Mouse (Mus musculus) lung, postnatal 25 days (tissue): ENCODE measurements around the gene Med13.
"Not testable (repeated sequence)": the region's sequence is repeated elsewhere in the genome, so short reads cannot be mapped to it uniquely, and the experiment has no call there.

Experiments
- DNase-seq: peaks from one replicate; pipeline ENCODE4 v3.0.0; 2022; ENCODE audit warnings: low spot score

Med13 gene

GRCm38 (mm10) chr11:86380521-86381238 lies 23.3 kb upstream of the Med13 start:
- no peak for DNase-seq

- no peak for DNase-seq
Observed at GRCm38 (mm10) chr11:86378981-86379380, 21.6 kb upstream of the Med13 start.

DNA sequence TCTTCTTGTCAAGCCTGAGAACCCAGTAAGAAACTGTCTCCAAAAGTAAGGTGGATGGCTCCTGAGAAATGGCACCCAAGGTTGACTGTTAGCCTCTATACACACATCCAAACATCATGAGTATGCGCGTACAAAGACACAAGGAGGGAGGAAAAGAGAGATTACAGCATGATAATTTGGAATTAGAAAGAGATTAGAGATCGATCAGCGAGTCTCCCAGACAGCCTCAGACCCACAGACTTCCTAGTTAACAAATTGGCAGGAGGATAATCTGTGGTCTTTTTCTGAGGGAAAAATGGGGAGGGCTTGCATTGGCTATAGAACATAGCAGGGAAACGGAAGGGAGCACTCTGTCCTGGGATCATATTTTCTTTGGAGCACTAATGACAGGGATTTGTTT lies 20.4 kb upstream of the Med13 start:
- no peak for DNase-seq

GRCm38 (mm10) chr11:86376707-86377106 lies 19.3 kb upstream of the Med13 start:
- DNase-seq: no peak

GRCm38 (mm10) chr11:86375086-86375485 lies 17.7 kb upstream of the Med13 start:
- no peak for DNase-seq

DNA sequence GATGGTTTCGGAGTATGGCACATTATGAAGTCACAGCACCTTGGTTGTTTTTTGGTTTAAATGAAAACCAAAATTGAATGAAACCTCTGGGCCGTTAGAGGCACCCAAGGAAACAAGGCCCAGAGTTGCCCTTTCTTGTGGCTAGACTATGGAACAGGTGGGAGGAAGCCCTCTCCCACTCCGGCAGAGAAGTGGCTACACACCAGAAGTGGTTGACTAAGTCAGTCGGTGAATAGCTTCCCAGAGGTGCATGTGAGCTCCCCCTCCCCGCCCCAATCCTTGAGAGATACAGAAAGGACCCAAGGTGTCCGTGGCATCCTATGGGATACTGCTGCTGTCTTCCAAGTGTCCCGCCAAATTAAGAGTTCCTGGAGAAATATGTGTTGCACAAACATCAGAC lies 13.9 kb upstream of the Med13 start:
- DNase-seq: no peak

DNA sequence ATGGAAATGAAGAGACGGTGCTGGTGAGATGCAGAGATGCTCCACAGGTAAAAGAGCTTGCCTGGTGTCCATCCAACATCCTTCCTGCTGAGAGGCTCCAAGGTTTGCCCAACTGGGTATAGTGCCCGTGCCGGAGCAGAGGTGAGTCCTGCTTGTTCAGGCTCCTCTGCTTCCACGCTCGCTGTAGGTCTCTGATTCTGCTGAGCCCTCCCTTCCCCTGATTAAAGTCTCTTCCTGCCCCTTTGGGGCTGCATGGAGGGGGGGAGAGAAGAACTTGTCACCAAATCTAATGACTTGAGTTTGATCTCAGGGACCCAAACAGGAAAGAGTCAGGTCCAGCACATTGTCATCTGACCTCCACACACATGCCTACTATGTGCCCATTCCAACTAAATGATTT lies 12.5 kb upstream of the Med13 start:
- no peak for DNase-seq

DNA sequence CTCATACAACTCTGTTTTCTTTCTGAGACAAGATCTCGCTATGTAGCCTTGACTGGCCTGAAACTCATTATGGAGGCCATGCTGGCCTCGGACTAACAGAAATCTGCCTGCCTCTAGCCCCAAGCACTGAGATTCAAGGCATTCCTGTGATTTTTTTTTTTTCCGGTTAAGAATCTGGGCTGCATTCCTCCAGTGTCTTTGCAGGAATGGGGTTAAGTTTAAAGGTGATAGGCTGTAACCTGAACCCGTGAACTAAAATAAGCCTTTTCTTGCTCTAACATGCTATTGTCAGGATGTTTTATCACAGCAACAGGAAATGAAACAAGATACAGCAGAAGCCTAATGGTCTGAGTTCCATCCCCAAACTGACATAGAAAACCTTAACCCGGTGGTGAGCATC lies 11.6 kb upstream of the Med13 start:
- DNase-seq: no peak

DNA sequence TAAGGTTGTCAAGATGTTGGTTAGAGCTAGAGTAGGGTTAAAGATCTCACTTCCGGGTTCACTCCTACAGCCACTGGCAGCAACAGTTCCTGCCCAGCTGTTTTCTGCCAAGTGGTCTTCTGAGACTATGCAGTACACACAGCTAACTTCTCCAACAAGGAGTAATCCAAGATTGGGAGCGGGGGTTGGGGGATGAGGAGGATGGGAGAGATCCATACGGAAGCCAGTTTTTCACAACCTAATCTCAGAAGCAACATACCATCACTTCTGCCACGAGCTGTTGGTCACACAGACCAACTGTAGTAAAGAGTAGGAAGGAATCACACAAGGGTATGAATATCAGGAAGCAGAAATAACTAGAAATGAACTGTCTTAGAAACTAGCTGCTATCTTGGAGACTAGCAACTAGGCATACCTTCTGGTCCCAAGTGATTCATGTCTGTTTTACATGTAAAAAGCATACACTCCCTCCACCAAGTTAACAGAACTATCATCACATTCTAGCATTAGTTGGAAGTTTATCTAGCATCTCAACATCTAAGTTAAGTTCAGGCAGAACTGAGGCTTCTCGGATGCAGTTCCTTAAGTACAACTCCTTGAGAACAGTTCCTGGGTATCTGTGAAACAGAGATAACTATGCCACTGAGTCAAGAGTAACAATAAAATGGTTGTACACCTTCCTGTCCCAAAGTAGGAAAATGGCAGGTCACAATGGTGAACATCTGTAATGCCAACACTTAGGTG lies 7.5 kb upstream of the Med13 start:
- no peak for DNase-seq

DNA sequence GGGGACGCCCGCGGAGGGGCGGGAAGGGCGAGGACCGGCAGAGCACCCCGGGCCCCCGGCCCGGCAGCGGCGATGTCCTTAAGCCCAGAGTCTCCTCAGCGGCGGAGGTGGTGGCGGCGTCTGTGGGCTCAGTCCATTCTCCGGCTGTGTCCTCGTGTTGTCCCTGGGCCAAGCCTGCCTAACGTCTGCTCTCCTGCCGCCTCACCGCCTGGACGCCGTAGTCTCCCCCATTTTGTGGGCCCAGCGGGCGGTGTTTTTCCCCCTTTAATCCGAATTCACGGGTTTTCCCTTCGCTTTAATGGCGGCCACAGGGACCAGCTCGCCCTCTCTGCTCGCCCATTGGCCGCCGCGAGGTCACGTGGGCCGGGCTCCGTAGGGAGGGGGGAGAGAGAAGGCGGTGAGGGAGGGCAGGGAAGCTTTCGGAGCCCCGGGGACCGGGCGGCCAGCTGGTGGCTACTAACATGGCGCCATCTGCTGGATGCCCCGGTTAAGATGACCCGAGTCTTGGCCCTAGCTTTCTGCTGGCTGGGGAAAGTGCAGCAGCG lies 654 bp upstream of the Med13 start:
- DNase-seq: peak; percentile 99

- DNase-seq: no peak
Observed at GRCm38 (mm10) chr11:86356007-86356853, 1.2 kb downstream of the Med13 start.

DNA sequence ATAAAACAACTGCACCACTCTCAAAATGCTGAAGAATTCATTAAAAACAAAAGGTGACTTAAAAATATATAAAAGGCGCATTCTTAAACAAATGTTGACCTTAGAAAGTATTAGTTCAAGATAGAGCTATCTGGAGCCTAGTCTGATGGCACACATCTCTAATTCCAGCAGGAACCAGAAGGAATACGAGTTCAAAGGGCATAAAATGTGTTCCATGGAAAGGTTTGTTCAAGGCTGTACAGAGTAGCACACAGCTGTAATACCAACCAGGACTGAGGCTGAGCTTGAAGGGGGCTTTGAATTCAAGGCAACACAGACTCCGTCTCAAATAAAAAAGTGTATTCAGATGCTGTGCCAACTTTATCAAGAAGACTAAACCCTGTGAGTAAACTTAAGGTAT lies 3.8 kb downstream of the Med13 start:
- DNase-seq: no peak

DNA sequence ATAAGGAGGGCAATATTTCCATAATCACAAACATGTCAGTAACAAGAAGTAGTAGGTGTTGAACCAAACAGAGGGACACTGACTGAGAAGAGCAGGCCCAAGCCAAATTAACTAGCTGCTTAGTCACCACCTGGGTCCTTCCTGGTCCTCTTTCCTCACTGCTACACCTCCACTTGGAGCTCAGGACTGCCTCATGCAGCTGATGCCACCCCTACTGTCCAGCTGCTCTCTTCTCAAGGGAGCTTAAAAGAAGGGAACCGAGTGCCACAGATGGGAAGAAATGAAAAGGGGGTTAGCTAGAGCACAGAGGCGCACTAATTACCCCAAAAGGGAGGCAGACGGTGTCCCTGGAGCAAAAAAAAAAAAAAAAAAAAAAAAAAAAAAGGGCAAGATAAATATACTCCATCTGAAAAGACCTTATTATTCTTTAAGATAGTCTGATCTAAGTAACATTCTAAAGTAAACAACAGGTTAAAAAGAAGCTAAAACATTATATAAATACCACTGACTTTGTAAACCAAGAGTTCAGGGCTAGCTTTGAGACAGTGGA lies 5.6 kb downstream of the Med13 start:
- DNase-seq: no peak

DNA sequence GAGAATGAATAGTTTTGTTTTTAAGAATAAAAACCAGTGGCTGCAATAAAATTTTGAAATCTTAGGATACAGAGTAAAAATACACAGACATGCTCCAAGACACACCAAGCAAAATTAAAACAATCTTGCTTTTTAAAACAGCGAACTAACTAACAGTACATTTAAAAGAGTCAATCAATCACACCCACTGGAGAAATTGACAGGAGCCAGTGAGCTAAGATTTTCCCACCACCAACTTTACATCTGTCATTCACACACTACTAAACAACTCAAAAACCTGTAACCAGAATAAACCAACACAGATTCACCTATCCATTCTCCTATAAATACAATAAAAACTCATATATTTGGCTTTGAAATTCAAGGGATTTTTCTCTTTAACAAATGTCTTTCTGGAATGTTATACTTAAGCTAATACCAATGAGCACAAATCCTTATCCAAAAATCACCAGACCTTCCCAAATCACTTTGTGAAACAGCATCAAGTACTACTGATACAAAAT lies 6.7 kb downstream of the Med13 start:
- no peak for DNase-seq

DNA sequence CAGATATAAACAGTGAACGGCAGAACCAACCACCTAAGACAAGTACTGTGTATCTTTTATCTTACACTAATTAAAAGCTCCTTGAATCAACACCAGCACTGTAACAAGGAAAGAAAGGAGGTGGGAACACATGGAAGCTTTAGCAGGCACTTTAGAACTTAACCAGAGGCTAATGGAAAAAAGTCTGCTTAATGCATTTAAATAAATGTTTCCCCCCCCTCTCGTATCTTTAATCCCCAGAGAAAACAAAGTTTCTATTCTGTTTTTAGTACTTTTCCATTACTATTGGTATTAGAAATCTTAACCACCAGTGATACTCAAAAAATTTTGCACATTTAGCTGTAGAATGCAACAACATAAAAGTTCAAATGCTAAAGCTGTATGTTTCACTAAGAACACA lies 8.1 kb downstream of the Med13 start:
- DNase-seq: no peak

DNA sequence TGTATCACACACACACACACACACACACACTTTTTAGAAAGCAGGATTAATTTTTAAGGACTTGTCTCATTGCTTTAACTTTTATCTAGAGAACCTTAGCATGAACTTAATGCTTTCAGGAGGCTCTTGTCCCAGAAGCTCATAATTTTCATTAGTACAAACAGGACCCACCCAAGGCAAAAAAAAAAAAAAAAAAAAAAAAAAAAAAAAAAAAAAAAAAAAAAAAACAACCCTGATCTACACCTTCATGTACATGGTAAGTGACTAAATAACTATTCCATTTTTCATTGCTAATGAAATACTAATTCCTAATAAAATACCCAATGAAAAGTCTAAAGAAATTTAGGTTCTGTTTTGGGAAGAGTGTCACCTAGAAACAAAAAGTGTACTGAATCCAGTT lies 8.5 kb downstream of the Med13 start:
- DNase-seq: no peak

DNA sequence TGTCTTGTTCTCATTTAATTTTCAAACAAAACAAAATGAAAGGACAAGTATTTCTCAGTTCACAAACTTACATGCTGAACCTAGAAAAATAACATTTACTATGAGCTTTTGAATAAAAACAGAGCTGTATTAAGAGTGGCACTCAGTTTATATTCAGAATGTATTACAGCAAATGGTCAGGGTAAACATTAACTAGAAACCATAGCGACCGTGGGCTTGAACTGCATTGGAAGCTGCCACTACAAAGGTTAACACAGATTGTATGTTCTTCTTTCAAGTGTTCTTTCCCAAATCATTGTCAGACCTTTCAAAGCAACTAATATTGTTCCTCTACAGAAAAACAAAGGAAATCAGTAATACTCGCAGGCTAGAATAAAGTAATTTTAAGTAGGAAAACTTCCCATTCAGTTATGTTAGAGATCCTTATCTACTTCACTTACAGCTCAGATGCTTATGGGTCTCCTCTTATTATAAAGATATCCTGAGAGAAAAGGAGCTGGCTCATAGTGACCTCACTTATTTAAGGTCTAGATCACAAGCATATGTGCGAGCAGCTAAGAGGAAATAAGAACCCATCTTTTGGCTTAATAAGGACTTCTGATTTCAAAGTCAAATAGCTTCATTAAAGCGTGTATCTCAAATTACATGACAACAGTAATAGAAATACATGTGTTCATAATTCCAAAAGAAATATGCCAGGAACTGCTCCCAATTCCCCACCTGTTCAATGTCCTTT lies 9.8 kb downstream of the Med13 start:
- DNase-seq: no peak

GRCm38 (mm10) chr11:86346525-86346924 lies 10.9 kb downstream of the Med13 start:
- no peak for DNase-seq

DNA sequence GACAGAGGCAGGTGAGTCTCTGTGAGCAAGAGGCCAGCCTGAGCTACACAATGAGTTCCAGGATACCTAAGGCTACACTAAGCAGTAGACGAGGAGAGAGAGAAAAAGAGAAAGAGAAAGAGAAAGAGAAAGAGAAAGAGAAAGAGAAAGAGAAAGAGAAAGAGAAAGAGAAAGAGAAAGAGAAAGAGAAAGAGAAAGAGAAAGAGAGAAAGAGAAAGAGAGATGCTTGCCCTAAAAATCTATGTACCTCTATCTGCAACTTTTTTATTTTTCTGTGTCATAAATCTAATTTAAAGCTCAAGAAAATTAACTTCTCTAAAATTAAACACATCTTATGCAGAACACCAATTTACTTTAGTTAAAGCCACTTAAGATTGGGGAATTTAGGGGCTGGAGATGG lies 12.5 kb downstream of the Med13 start:
- not testable (repeated sequence) for DNase-seq

- DNase-seq: no peak
Observed at GRCm38 (mm10) chr11:86324251-86324650, 33.2 kb downstream of the Med13 start.

DNA sequence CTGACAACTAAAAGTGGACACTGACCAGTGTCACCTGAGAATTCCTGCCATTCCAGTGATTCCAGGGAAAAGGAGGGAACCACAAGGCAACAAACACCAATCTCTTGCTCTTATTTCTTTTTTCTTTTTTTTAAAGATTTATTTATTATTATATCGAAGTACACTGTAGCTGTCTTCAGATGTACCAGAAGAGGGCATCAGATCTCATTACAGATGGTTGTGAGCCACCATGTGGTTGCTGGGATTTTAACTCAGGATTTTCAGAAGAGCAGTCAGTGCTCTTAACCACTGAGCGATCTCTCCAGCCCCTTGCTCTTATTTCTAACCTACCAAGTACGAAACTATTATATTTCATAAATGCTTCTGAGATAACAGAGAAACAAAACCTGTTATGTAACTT lies 42.4 kb downstream of the Med13 start:
- not testable (repeated sequence) for DNase-seq
